Mouse (Mus musculus) liver, adult 2 months (tissue): ENCODE results near the gene Smoc1.

ENCODE experiments used
- CTCF ChIP-seq: fragments of 200-500 bp; IDR thresholded peaks from 2 replicates; pipeline ENCODE4 v1.5.1; 2011; ENCODE audit warnings: low read depth, low read length, control low read depth
- POLR2A ChIP-seq: fragments of 200-500 bp; IDR thresholded peaks from 2 replicates; pipeline ENCODE4 v1.6.1; 2011; ENCODE audit warnings: low read length, control low read depth; ENCODE audit not compliant: insufficient read depth; ENCODE audit errors: extremely low read depth

- TF ChIP-seq CTCF, result no peak
- TF ChIP-seq POLR2A, result no peak
These were observed 140.5 kb downstream of the Smoc1 start for GRCm38 (mm10) chr12:81167142-81167541.
